Mouse (Mus musculus) CD4-positive helper T cell, adult 2 months (primary cell): Measurements from ENCODE around the gene Gm815.

Experiments
- DNase-seq: peaks from one replicate; pipeline ENCODE4 v3.0.0-alpha.2; 2012; ENCODE audit warnings: low read depth, missing footprints, low spot score

Gene Gm815

DNA sequence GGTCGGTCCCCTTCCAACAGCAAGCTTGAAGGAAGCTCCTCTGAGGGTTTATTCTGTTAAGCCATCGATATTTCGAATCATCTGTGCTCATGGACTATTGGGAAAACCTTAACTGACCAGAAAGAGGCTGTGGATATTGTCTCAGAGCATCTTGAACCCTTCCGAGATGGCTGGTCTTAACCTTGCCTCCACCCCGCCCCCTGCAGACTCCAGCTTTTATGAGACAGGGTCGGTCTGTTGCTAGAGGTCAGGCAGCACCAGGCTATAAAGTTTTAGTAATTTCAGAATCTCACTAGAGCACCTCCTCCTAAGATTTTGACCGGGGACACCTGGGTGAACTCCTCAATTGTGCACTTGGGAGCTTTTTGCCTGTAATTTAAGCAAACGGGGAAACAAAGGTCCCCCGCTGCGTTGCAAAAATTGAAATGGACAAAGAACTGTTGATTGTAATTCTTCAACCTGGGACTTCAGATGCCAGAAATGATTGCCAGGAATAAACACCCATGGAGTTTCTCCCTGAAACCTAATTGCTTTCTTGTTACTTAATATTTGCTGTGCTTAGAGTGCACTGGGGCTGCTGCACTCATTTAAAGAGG is 8.4 kb upstream of the Gm815 start:
- no peak for DNase-seq

DNA sequence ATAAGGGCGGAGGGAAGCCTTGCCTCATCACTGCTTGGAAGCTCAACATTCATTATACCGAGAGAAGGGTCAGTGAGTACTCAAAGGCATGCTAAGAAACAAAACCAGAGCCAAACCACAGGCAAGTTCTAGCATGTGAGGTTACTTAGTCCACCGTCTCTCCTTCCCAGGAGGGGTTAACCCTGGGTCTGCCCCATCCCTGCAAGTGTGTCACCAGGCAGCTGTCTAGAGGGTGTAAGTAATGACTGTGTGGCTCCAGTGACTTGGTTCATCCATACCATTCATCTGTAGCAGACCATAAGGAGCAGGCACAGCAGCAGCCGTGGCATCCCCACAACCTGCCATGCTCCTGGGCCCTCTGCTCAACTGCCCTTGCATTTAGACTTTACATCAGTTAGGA is 5.8 kb upstream of the Gm815 start:
- DNase-seq, result no peak

DNA sequence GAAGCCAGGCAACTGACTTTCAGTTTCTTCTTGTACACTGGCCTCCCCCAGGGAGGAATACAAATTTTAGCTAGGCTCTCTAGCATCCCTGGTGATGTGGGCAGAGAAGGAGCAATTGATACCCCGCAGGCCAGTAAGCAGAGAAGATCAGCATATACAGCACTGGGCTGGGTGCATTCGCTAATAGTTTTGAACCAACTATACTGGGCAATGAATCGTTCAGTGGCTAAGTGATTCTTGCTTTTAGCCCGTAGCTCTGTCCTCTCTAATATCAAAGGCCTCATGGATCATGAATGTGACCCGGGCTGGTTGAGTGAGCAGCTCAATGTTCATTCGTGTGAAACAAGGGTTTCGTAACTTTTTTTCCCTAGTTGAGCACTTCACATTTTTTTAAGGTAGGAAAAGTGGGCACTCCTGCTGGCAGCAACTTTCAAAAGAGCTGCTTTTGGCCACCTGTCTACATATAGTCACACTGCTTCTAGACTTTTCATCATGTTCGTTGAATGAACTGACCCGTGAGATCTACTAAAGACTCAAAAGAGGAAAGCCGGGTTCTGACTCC is 3.7 kb upstream of the Gm815 start:
- DNase-seq, result no peak

DNA sequence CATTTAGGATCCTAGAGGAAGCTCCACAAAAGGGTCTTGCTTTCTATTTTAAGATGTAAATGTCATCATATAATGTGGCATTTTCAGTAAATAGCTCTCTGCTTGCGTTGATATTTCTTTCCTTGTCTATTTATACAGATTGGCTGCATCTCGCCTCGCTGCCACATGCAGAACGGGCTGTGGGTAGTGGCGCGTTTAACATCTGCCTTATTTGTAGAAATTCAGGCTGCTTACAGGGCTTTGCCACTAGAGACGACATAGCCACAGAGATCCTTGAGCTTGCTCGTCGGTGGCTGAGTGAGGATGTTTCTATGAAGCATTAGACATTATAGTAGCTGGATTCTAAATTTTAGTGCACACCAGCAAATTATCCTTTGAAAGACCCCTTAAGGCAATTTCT is 2.5 kb downstream of the Gm815 start:
- no peak for DNase-seq

DNA sequence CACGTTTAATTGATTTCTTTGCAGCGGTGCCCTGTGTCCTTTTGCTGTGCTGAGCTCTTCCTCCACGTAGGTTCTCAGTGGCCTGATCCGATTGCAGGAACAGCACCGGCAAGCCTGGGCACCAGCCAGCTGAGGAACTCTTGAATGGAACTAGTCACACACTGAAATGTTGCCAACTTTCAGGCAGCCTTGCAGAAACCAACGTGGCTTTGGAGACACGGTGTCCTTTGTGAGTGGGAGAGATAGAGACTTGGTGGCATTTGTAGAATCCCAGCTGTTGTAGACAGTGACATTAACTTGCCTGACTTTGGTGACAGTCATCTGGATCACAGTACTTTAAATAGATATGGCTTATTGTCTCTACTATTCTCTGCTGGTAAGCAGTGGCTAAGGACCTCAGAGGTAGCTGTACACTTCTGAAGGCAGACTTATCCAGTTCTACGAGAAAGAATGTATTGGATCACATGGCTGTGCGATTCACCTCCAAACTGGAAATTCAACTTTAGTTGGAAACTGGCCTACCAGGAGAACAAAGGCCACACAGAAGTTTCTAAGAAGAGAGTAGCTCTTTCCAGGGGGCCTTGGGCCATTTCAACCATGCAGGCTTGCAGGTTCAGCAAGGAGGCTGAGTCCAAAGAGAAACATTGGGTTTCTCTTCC is 5.8 kb downstream of the Gm815 start:
- DNase-seq, result no peak

DNA sequence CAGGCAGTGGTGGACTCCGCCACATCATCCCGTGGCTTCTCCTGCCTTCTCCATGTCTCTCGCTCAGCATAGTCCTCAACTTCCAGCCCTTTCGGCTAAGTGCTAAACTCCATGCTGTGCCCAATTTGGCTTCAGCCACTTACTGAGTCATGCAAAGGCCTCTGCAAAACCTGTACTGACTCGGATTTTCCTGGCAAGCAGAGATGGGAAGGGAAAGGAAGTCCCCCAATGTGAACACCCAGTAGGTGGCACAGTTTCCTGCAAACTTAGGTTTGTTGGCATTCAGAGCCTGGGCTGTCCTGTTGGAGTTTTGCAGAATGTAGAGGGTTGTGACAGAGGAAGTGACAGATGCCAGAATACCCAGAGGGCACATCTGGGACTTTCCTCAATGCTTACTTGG is 7.2 kb downstream of the Gm815 start:
- no peak for DNase-seq

DNA sequence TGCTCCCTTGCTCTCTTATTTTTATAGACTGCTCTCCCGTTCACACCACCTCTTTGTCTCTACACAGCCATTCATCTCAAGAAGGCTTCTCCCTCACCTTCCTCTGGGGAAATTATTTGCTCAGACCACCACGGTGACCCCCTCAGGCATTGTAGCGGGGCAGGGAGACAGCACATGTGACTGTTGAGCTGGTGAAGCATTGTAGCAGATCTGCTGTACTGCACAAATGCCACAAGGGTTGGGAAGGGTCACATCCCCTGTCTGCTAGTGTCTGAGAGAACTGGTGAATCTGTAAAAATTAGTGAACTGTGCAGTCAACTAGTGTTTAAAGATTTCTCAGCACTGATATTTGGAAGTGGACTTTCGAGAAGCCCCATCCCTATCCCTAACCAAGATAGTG is 16.5 kb downstream of the Gm815 start:
- DNase-seq, result no peak

DNA sequence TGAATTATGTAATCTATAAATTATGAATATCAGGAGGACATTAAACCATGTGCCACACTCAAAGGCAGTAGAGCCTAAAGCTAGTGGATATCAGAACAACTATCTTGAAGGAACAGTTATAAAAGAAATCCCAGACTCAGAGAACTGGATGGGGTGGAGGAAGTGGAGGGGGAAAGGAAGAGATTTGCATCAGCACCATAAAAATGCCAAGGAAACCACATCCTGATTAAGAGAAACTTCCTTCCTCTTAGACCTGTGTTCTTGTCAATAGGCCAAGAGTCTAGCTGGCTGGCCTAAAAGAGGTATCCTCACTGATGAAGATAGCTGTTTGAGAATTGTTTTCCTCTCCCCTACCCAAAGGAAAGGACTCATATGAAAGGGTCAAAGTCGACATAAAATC is 28.6 kb downstream of the Gm815 start:
- no peak for DNase-seq

DNA sequence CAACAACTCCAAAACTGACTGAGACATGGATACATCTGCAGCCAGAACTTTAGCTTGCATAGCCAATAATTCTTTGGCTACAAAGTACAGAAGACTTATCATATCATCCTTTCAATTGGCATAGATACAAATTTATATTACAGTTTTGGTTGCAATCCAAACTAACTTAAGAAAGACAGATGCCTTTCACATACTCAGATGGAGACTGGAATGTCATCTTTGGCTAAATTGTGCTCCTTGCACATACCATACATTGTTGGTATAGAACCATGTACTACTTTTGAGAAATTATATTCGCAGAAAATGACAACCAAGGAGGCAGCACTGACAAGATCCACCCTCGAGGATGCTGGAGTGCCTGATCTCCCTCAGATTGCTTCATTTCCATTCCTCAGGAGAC is 35.1 kb downstream of the Gm815 start:
- DNase-seq, result no peak

DNA sequence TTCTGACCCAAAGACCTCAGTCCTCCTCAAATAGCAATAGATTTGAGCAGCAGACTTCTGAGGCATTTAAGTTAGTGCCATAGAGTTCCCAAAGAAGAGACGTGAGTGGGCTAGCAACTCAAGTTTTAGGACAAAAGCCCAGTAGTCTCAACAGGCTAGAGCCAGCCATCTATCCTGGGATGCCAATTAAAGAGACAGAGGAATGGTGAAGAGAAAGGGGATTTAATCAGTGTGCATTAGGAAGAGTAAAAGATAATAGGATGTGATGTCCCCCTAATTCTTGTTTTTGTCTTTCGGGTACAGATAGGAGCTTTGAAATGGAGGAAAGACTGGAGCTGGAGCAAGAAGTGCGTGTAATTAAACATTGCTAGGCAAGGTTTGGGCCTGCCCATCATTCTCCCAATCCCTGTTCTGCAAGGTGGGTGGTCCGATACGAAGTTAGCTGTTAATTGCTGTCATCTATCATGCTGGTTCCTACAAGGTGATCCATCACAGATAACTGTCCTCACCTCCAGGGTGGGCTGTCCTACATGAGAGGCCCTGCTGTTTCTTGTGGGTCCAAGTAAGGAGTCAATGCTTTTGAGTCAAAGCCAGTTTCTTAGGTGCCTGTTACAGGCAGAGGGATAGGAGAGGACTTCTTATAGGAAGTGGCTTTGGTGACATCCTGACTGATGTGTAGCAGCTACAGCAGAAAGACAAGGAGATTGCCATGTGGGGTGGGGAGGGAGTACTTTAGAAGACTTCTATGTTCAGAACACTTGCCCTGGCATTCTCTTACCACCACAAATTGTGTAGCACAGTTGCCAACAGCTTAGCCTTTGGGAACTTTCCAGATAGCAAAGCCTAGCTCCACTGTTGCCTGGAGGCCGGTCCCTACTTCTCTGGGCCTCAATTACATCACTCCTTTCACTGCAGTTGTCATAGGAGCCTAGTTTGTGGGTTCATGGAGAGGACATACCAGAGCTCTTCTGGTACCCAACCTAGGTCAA is 44.9 kb downstream of the Gm815 start:
- no peak for DNase-seq

DNA sequence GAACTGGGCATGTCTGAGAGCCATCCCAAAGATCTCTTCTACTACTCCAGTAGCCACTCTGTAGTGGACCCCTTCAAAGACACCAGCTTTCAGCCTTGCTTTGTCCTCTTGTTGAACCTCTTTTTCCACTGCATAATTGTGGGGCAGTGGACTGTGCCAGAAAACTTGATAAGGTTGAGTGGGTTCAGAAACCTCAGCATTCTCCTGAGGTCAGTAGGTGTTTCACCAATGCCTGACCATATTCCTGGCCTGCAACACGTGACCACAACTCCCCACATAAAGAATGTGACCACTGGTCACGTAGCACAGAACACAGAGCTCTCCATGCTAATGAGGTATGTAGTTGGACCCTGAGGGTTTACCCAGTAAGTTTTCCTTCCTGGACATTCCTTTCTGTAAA is 48.5 kb downstream of the Gm815 start:
- no peak for DNase-seq
